Mouse (Mus musculus) Patski (cell line): ENCODE measurements around the gene Sfxn1. TPM values are rescaled to one million over a fixed set of nuclear protein-coding genes. Genes with fewer than 3 reads are reported as not detected.

ENCODE experiments used
- ATAC-seq: fragments of 100-300 bp; one replicate; pipeline ENCODE4 v1.8.0; 2021
- CTCF ChIA-PET: fragments of 350-600 bp; sonication (Branson Sonifier 250); formaldehyde crosslinking; loops from one replicate; lab custom pipeline; 2022; ENCODE audit warnings: inconsistent platforms; lab: Charles Lee
- POLR2A ChIA-PET: fragments of 350-600 bp; sonication (Branson Sonifier 250); formaldehyde crosslinking; loops from one replicate; lab custom pipeline; 2022; ENCODE audit warnings: antibody characterized with exemption, inconsistent platforms; lab: Charles Lee
- DNase-seq: peaks from one replicate; pipeline ENCODE4 v3.0.0-alpha.2; 2011; ENCODE audit warnings: low read depth, low spot score
- H3K27me3 ChIP-seq: fragments of 371-371 bp; one replicate; pipeline ENCODE4 v1.5.1; 2021
- CTCF ChIP-seq: fragments of 100-300 bp; IDR thresholded peaks from one replicate; pipeline ENCODE4 v1.5.1; 2021
- in situ Hi-C: fragments of 300-500 bp; cut with MboI; formaldehyde crosslinking; loops from 3 replicates; pipeline ENCODE4 v1.11.1; 2018; ENCODE audit warnings: low pct_unique_long_range_greater_than_20kb, mixed read lengths
- polyA plus RNA-seq: library from polyadenylated mRNA; unstranded; gene quantifications from one replicate; pipeline ENCODE4 v1.2.3, GENCODE M21; 2021

Gene Sfxn1
- polyA plus RNA-seq, 1 experiment from 2014 or later, result 157 TPM

DNA sequence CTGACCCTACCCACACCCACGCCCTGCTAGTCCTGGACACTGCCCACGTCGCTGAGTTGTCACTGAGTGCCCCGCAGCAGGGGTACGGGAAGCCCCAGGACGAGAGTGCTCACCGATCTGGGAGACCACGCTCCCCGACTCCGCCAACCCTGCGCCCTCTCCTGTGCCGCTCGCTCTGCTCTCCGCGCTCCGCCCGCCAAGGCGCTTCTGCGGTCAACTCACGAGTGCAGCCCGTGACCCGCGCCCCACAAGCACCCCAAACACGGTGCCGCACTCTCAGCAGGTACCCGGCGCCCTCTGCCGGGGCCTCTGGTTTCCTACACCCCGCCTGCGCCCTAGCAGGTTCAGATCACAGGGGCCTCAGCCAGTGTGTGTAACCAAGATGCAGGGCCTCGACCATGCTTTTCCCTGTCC lies 16.2 kb upstream of the Sfxn1 start, which contains the start of gene Drd1:
Drd1 (minus strand) TSS at position 258 of the 414 bp plus-strand sequence.
- H3K27me3 ChIP-seq, result peaks cover 83% of the 10 kb centered on the region
- POLR2A ChIA-PET, result interaction anchor here (0.7 kb wide), 1 partner anchor 19 kb away, joined by 3 read pairs; no protein-coding TSS in a partner anchor
- peak; percentile 98 for TF ChIP-seq CTCF
- in situ Hi-C loops, result loop anchor here (5.0 kb wide), 1 partner anchor 273 kb away; no protein-coding TSS in a partner anchor
- ATAC-seq, result peak; percentile 91
- CTCF ChIA-PET, result interaction anchor here (0.8 kb wide), 1 partner anchor 10 kb away, joined by 4 read pairs; no protein-coding TSS in a partner anchor
- no peak for DNase-seq

DNA sequence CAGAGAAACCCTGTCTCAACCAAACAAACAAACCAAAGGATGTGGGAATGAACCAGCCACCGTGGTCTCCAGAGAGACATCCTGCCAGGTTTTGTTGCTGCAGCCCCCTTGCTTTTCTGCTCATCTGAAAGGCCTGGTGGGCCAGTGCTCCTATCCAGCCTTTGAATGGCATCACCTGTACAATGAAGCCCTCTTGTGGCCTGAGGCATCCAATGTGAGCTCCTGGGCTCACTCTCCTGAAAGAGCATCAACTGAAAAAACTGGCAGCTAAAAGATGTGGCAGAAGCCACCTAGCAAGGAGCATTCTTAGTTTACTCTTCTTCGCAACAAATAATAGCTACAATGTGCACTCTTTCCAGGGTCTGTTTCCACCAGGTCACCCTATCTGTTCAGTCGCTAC lies 9.6 kb upstream of the Sfxn1 start:
- ATAC-seq, result no peak
- TF ChIP-seq CTCF, result no peak
- ChIA-PET CTCF (interaction anchor here (1.5 kb wide), 1 partner anchor 12 kb away, joined by 3 read pairs; no protein-coding TSS in a partner anchor), POLR2A (no interaction called here)
- no peak for DNase-seq
- in situ Hi-C loops, result no loop called here
- peaks cover 39% of the 10 kb centered on the region for H3K27me3 ChIP-seq

DNA sequence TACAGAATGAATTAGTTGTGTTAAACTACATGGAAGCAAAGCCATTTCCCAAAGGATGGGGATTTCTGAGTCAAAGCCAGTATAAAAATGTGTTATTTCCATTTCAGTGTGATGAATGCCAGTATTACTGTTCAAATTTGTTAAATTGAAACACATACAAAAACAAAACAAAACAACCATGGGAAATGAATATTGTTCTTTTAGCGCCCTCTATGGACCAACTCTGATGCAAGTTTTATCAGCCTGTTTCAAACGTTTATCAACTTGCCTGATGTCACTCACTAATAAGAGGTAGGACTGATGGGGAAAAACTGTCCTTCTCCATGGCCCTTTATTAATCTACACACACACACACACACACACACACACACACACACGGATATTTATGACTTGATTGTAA lies 8.4 kb upstream of the Sfxn1 start:
- ChIA-PET POLR2A (no interaction called here), CTCF (interaction anchor here (1.0 to 2.3 kb wide), 4 partner anchors 9 to 37 kb away, joined by 3 to 6 read pairs (median 4); no protein-coding TSS in a partner anchor)
- ATAC-seq, result no peak
- TF ChIP-seq CTCF, result no peak
- in situ Hi-C loops, result no loop called here
- no peak for DNase-seq
- H3K27me3 ChIP-seq, result peaks cover 26% of the 10 kb centered on the region

DNA sequence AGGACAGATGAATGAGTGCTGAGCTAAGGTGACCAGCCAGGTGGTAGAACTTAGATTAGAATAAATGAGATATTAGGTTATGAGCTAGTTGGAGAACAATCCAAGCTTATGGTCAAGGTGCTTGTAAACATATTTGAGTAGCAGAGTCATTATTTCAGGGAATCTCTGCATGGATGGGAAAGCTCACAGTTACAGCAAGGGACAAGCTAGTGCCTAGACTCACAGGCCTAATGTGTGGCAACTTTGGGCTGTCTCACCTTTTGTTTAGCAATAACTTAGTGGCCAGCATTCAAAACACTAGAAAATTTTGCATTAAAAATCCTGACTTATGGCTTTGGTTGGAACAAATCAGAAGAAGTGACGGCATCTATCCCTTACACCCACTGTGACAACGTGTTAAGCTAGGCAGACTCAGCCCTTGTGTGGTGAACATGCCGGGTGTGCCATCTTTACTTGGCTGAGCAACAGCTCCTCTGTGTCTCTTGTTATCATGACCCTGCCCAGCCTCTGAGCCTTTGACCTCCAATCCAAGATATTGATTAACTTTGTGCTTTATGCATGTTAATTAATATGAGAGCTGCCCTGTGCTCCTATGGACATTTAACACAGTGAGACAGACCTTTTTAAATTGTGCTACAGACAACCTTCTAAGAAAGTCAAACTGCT lies 5.5 kb upstream of the Sfxn1 start:
- CTCF ChIA-PET, result interaction anchor here (0.9 to 2.0 kb wide), 2 partner anchors 26 to 34 kb away, joined by 4 to 5 read pairs; no protein-coding TSS in a partner anchor
- ATAC-seq, result peak; percentile 91
- in situ Hi-C loops, result no loop called here
- POLR2A ChIA-PET, result interaction anchor here (0.5 kb wide), 1 partner anchor 53 kb away, joined by 3 read pairs; no protein-coding TSS in a partner anchor
- peak; percentile 51 for DNase-seq
- TF ChIP-seq CTCF, result no peak
- peaks cover 8% of the 10 kb centered on the region for H3K27me3 ChIP-seq

DNA sequence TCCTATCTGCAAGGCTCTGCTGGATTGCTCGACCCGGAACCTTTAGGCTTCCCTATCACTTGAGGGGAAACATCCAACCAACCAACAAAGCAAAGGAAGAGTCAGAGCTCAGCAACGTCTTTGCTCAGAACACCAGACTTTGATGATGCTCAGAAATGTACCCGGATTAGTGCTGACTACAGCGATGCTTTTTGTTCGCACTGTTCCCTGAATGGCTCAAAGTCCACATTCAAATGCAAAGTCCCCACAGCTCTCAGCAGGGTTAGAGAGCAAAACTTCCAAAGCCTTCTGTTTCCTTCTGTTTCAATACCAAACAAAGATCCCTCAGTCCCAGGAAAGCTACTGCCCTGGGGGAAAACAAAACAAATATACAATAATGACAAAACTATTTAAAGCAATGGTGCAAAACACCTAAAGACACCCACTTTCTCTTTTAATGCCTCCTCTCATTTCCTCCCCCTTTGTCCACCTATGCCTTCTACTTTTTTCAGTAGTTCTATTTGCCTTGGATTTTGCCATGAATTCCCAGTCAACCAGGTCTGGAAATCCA lies 4.0 kb upstream of the Sfxn1 start:
- CTCF ChIA-PET, result no interaction called here
- no peak for ATAC-seq

DNA sequence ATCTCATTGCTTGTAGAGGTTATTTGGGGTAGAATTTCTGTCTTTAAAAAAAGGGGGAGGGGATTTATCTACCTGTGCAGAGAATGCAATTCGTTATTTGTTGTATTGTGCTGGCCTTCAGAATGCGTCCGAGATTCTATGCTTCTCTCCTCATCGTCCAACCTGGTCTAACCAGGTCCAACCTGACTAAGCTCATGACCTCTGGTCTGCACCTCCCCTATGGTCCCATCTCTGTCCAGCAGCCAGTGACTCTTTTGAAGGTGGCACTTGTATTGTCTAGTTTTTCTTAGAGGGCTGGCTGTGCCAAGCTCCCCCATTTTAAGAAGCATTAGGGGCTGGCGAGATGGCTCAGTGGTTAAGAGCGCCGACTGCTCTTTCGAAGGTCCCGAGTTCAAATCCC lies 658 bp upstream of the Sfxn1 start:
- CTCF ChIA-PET, result interaction anchor here (0.7 kb wide), 1 partner anchor 31 kb away, joined by 3 read pairs; no protein-coding TSS in a partner anchor
- H3K27me3 ChIP-seq, result no peaks in the 10 kb centered on the region
- ATAC-seq (no peak), DNase-seq (no peak)
- no peak for TF ChIP-seq CTCF
- in situ Hi-C loops, result no loop called here
- POLR2A ChIA-PET, result interaction anchor here (0.7 to 1.9 kb wide), 2 partner anchors 20 to 30 kb away, joined by 6 to 7 read pairs; no protein-coding TSS in a partner anchor

More for the DNA sequence above, 4.0 kb upstream of the Sfxn1 start:
- H3K27me3 ChIP-seq, result peaks cover 8% of the 10 kb centered on the region
- in situ Hi-C loops, result no loop called here
- DNase-seq, result no peak
- TF ChIP-seq CTCF, result no peak
- POLR2A ChIA-PET, result no interaction called here

DNA sequence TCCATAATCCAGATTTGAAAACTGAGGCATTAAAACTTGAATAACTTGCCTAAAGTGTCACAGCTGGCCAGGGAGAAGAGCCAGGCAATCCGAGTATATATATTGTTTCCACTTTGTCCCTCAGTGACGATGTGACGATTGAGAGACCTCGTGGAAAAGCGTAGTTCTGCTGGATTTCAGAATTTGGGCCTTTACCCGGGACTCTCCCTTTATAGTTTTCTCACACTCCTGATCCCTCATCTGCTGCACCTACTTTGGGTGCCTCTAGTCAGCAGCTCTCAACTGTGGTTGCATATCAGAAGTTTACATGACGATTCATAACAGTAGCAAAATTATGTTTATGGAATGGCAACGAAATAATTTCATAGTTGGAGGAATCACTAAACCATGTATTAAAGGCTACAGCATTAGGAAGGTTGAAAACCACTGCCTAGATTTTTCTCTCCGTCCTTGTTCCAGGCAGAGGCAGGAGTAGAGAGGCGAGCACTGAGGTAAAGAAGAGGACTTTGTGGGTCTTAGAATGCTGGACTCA lies 923 bp downstream of the Sfxn1 start:
- no peak for TF ChIP-seq CTCF
- ChIA-PET POLR2A (interaction anchor here (0.6 to 1.4 kb wide), 2 partner anchors 9 to 36 kb away, joined by 3 read pairs; no protein-coding TSS in a partner anchor), CTCF (interaction anchor here (0.9 to 1.4 kb wide), 2 partner anchors 9 to 22 kb away, joined by 3 to 4 read pairs; no protein-coding TSS in a partner anchor)
- DNase-seq (no peak), ATAC-seq (no peak)
- H3K27me3 ChIP-seq, result no peaks in the 10 kb centered on the region
- in situ Hi-C loops, result no loop called here

DNA sequence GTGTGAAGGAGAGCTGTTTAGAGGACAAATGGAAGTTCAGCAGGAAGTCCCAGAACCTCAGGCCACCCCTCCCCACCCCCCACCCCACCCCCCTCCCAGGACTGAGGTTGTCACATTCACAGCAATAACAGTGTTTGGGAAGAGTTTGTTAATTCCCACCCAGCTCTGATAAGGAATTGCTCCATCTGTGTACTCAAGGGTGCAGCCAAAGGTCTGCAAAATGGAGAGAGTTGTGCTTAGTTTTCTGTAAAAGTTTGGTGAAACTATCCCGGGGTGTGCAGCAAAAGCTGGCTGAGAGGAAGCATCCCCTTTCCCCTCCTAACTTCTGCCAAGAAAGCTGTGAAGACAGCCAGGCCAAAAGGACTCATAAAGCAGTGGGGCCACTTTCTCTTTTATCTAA lies 1.4 kb downstream of the Sfxn1 start:
- ChIA-PET POLR2A (interaction anchor here (1.4 kb wide), 1 partner anchor 9 kb away, joined by 3 read pairs; no protein-coding TSS in a partner anchor), CTCF (interaction anchor here (0.9 to 1.4 kb wide), 2 partner anchors 9 to 21 kb away, joined by 3 to 4 read pairs; no protein-coding TSS in a partner anchor)
- no peak for TF ChIP-seq CTCF
- ATAC-seq, result no peak
- in situ Hi-C loops, result no loop called here
- no peak for DNase-seq
- H3K27me3 ChIP-seq, result no peaks in the 10 kb centered on the region

DNA sequence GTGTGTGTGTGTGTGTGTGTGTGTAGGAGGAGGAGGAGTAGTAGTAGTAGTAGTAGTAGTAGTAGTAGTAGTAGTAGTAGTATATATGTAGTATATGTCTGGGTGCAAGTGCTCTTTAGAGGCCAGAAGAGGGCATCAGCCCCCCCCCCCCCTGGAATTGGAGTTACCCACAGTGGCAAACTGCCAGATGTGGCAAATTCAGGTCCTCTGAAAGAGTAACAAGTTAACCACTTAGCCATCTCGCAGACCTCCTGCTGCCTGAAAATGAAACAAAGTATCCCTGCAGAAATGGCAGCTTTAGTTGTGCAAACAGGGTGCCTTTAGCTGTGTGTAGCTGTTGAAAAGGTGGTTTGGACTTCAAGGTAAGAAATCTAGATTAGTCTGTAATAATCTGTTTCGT lies 1.8 kb downstream of the Sfxn1 start:
- CTCF ChIA-PET, result interaction anchor here (1.2 kb wide), 1 partner anchor 14 kb away, joined by 3 read pairs; no protein-coding TSS in a partner anchor
- no peak for TF ChIP-seq CTCF

DNA sequence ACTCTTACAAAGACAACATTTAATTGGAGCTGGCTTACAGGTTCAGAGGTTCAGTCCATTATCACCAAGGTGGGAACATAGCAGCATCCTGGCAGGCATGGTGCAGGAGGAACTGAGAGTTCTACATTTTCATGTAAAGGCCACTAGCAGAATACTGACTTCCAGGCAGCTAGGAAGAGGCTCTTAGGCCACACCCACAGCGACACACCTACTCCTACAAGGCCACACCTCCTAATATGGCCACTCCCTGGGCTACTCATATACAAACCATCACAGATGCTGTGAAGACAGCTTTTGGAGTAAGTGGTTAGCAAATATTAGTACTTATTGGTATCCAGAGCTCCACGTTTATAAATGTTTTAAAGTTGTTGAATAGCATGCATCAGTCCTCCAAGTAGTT lies 3.7 kb downstream of the Sfxn1 start:
- ChIA-PET CTCF (interaction anchor here (1.0 to 1.8 kb wide), 4 partner anchors 12 to 487 kb away, joined by 3 read pairs; no protein-coding TSS in a partner anchor), POLR2A (no interaction called here)
- no peak for TF ChIP-seq CTCF
- ATAC-seq (no peak), DNase-seq (no peak)
- no peaks in the 10 kb centered on the region for H3K27me3 ChIP-seq
- in situ Hi-C loops, result no loop called here

More for the DNA sequence above, 1.8 kb downstream of the Sfxn1 start:
- ATAC-seq (no peak), DNase-seq (no peak)
- H3K27me3 ChIP-seq, result no peaks in the 10 kb centered on the region
- POLR2A ChIA-PET, result interaction anchor here (1.4 kb wide), 1 partner anchor 8 kb away, joined by 3 read pairs; no protein-coding TSS in a partner anchor
- in situ Hi-C loops, result no loop called here
